Mouse (Mus musculus): ENCODE results near the gene Slc36a2. TPM values are rescaled to one million over a fixed set of nuclear protein-coding genes. Genes with fewer than 3 reads are reported as not detected.

Gene Slc36a2
- polyA plus RNA-seq, 1 experiment = 3.3 TPM

DNA sequence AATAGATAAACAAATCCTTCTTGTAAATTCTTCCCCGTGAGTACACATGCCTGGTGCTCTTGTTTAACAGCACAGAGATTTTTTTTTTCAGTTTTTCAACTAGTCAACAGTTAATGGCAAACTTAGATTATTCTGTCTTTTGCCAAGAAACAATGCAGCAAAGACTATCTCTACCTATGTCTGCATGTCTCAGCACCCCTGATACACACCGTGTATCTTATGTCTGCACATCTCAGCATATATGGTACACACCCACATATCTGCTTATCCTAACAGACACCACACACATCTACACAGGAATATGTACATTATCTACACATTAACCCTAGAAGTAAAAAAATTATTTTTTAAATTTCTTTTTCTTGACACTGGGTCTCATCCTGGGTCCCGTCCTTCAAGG lies 58.2 kb downstream of the Slc36a2 start:
- Histone ChIP-seq H3K27ac (ENCODE audit: insufficient read depth, low read depth, low read length) (no peak overlapping the region), H3K4me1 (ENCODE audit: control insufficient read depth, insufficient read depth, low read length) (peaks cover 11% of the 10 kb centered on the region), H3K4me3 (ENCODE audit: insufficient read depth, low read length) (no peak overlapping the region)
- TF ChIP-seq CTCF (IDR thresholded peaks at IDR 0.05; ENCODE audit: low read depth, low read length) (no peak), POLR2A (IDR thresholded peaks at IDR 0.05; ENCODE audit: borderline replicate concordance, low read depth, low read length) (no peak)

DNA sequence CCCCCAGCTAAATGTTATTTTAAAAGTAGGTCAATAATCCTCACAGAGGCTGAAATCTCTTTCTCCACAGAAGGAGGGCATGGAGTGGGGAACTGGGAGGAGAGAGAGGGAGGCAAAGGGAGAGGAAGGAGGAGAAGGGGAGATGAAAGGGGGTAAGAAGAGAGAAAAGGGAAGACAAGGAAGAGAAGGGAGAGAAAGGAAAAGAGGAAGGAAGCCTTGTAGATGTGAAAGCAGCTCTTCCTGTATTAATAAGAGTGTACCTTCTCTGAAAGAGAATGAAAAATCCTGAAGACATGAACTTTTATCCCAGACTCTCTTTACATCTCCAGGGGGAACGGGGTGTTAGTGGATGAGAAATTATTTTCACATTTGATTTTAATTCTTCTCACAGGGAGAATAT lies 63.4 kb downstream of the Slc36a2 start:
- H3K4me1 ChIP-seq (ENCODE audit: control insufficient read depth, insufficient read depth, low read length) = peaks cover 14% of the 10 kb centered on the region
- no peak overlapping the region for H3K27ac ChIP-seq (ENCODE audit: insufficient read depth, low read depth, low read length)
- H3K4me3 ChIP-seq (ENCODE audit: insufficient read depth, low read length) = no peak overlapping the region
- TF ChIP-seq CTCF (IDR thresholded peaks at IDR 0.05; ENCODE audit: low read depth, low read length) = no peak
- TF ChIP-seq POLR2A (IDR thresholded peaks at IDR 0.05; ENCODE audit: borderline replicate concordance, low read depth, low read length) = no peak

GRCm38 (mm10) chr11:55120821-55121271 lies 64.0 kb downstream of the Slc36a2 start:
- Histone ChIP-seq H3K4me1 (ENCODE audit: control insufficient read depth, insufficient read depth, low read length) (peaks cover 15% of the 10 kb centered on the region), H3K27ac (ENCODE audit: insufficient read depth, low read depth, low read length) (no peak overlapping the region), H3K4me3 (ENCODE audit: insufficient read depth, low read length) (no peak overlapping the region)
- no peak for TF ChIP-seq POLR2A (IDR thresholded peaks at IDR 0.05; ENCODE audit: borderline replicate concordance, low read depth, low read length)
- TF ChIP-seq CTCF (IDR thresholded peaks at IDR 0.05; ENCODE audit: low read depth, low read length) = no peak

GRCm38 (mm10) chr11:55120279-55120678 lies 64.6 kb downstream of the Slc36a2 start:
- Histone ChIP-seq H3K27ac (ENCODE audit: insufficient read depth, low read depth, low read length) (no peak overlapping the region), H3K4me1 (ENCODE audit: control insufficient read depth, insufficient read depth, low read length) (peaks cover 18% of the 10 kb centered on the region), H3K4me3 (ENCODE audit: insufficient read depth, low read length) (no peak overlapping the region)
- TF ChIP-seq CTCF (IDR thresholded peaks at IDR 0.05; ENCODE audit: low read depth, low read length) = no peak
- TF ChIP-seq POLR2A (IDR thresholded peaks at IDR 0.05; ENCODE audit: borderline replicate concordance, low read depth, low read length) = no peak

DNA sequence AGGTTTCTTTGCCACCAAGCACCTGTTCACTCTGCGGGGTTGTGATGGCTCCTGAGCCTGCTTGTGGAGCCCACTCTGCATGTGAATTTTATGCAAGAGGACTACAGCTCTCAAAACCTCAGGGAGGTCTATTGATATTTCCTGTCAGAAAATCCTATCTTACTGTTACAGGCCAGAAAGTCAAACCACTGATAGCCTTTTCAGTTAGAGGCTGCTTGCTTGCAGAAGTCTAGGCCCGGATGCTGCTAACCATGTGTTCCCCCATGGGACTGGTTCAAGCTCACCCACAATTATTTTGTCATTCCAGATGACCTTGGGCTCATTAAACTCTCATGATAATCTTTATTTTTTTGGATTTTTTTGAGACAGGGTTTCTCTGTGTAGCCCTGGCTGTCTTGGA lies 67.8 kb downstream of the Slc36a2 start:
- Histone ChIP-seq H3K27ac (ENCODE audit: insufficient read depth, low read depth, low read length) (no peak overlapping the region), H3K4me3 (ENCODE audit: insufficient read depth, low read length) (no peak overlapping the region), H3K4me1 (ENCODE audit: control insufficient read depth, insufficient read depth, low read length) (peaks cover 37% of the 10 kb centered on the region)
- TF ChIP-seq CTCF (IDR thresholded peaks at IDR 0.05; ENCODE audit: low read depth, low read length) = no peak
- no peak for TF ChIP-seq POLR2A (IDR thresholded peaks at IDR 0.05; ENCODE audit: borderline replicate concordance, low read depth, low read length)

DNA sequence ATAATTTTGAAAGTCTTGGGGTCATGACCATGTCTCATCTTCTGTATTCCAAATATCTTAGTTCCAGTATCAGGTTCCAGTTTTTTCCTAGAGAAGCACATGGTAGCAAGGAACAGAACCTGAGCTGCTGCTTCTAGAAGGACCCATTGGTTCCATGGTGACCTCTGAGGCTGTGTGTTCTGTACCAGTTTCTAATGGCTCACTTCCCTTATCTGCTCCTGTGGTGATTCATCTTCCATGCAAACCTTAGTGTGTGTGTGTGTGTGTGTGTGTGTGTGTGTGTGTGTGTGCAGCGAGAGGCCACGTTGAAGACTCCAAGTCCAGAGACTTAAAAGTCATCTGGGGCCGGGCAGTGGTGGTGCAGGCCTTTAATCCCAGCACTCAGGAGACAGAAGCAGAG lies 68.9 kb downstream of the Slc36a2 start:
- Histone ChIP-seq H3K4me3 (ENCODE audit: insufficient read depth, low read length) (no peak overlapping the region), H3K27ac (ENCODE audit: insufficient read depth, low read depth, low read length) (0 out of 2 replicates have a peak overlapping the region, but pooled peaks have one; percentile 21), H3K4me1 (ENCODE audit: control insufficient read depth, insufficient read depth, low read length) (peaks cover 28% of the 10 kb centered on the region)
- TF ChIP-seq POLR2A (IDR thresholded peaks at IDR 0.05; ENCODE audit: borderline replicate concordance, low read depth, low read length) (no peak), CTCF (IDR thresholded peaks at IDR 0.05; ENCODE audit: low read depth, low read length) (no peak)

DNA sequence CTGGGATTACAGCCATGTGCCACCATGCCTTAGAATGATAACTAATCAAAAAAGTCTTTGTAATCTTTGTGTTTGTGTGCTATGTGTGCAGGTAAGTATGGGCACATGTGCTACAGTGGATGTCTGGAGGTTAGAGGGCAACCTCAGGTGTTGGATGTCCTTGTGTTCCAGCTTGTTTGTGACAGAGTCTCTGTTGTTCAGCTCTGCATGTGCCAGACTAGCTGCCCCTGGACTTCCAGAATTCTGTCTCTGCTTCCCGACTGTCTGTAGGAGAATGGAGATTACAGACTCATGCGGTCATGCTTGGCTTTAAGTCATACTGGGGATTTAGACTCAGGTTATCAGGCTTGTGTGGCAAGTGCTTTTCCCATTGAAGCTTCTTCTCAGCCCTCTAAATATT lies 70.6 kb downstream of the Slc36a2 start:
- Histone ChIP-seq H3K4me3 (ENCODE audit: insufficient read depth, low read length) (no peak overlapping the region), H3K27ac (ENCODE audit: insufficient read depth, low read depth, low read length) (peak overlapping the region; percentile 78), H3K4me1 (ENCODE audit: control insufficient read depth, insufficient read depth, low read length) (peaks cover 24% of the 10 kb centered on the region)
- TF ChIP-seq POLR2A (IDR thresholded peaks at IDR 0.05; ENCODE audit: borderline replicate concordance, low read depth, low read length) (no peak), CTCF (IDR thresholded peaks at IDR 0.05; ENCODE audit: low read depth, low read length) (no peak)

- H3K27ac ChIP-seq (ENCODE audit: insufficient read depth, low read depth, low read length) = peak overlapping the region; percentile 78
- peak overlapping the region; percentile 15 for H3K4me3 ChIP-seq (ENCODE audit: insufficient read depth, low read length)
- H3K4me1 ChIP-seq (ENCODE audit: control insufficient read depth, insufficient read depth, low read length) = peaks cover 24% of the 10 kb centered on the region
Observed at GRCm38 (mm10) chr11:55113861-55114250, 71.0 kb downstream of the Slc36a2 start.

GRCm38 (mm10) chr11:55113209-55113860 lies 71.5 kb downstream of the Slc36a2 start:
- TF ChIP-seq CTCF (IDR thresholded peaks at IDR 0.05; ENCODE audit: low read depth, low read length) = no peak
- no peak for TF ChIP-seq POLR2A (IDR thresholded peaks at IDR 0.05; ENCODE audit: borderline replicate concordance, low read depth, low read length)
- Histone ChIP-seq H3K4me1 (ENCODE audit: control insufficient read depth, insufficient read depth, low read length) (peaks cover 24% of the 10 kb centered on the region), H3K4me3 (ENCODE audit: insufficient read depth, low read length) (peak overlapping the region; percentile 15), H3K27ac (ENCODE audit: insufficient read depth, low read depth, low read length) (peak overlapping the region; percentile 78)

DNA sequence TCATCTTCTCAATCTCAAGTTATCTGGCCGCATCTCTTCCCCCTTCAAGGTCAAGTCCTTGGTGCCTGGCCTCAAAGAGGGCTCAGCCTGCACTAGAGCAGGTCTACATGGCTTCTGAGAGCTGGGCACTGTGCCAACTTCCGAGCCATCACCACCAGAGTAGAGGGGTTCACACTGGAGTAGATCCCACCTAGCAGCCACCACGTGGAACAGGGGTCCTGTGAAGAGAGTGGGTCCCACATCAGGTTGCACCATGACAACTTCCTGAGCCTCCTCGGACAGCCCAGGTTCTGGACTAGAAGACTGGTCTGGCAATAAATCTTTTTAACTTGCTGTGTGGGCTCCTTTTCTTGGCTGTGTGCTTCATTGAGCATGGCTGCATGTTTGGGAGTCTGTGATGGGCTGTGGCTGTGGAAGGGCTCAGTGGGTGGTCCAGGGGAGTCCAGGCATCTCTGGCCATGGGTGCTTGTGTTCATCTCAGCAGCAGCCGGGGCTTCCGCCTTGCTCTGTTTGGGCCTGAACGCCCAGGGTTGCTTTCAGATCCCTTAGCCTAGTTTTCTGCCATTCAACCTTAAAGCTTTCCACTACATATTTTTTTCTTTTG lies 74.2 kb downstream of the Slc36a2 start:
- H3K27ac ChIP-seq (ENCODE audit: insufficient read depth, low read depth, low read length) = no peak overlapping the region
- peaks cover 37% of the 10 kb centered on the region for H3K4me1 ChIP-seq (ENCODE audit: control insufficient read depth, insufficient read depth, low read length)
- no peak overlapping the region for H3K4me3 ChIP-seq (ENCODE audit: insufficient read depth, low read length)
- TF ChIP-seq CTCF (IDR thresholded peaks at IDR 0.05; ENCODE audit: low read depth, low read length) = no peak
- TF ChIP-seq POLR2A (IDR thresholded peaks at IDR 0.05; ENCODE audit: borderline replicate concordance, low read depth, low read length) = no peak

Measured in bone marrow macrophage, adult 2 months (primary cell).